ENCODE assay signal across 12 mouse cellular contexts in genomic region chr2:74714881-74715280, GRCm38 (mm10). TPM values are rescaled to one million over a fixed set of nuclear protein-coding genes. Genes with fewer than 3 reads are reported as not detected.
DNase-seq lines count a peak whose midpoint lies in the region; ATAC-seq lines count a peak whose summit lies in the region.
"Had no signal": no experiment of that assay in that cellular context is flagged by ENCODE, and none has a peak within 500 bp of the region (broad histone marks: within the 10 kb centered on the region; RNA-seq: fewer than 3 reads in every experiment).

No protein-coding gene starts in this region.

- 2% methylated on average over 14 of the region's 14 CpGs for WGBS in stomach, embryonic 16.5 days

- 0 out of 2 replicates have a peak, but pooled peaks cover 2% of the 10 kb centered on the region for H3K4me1 ChIP-seq in stomach, embryonic 16.5 days (ENCODE audit: control insufficient read depth, insufficient read depth, low read length)

- ATAC-seq in stomach, embryonic 16.5 days (ENCODE audit: insufficient read depth, low FRiP score) = no peak
- no peak for ATAC-seq in erythroid progenitor cell, adult 5-6 weeks (replicated peaks; ENCODE audit: low FRiP score, poor library complexity, severe bottlenecking)

- H3K36me3 ChIP-seq in stomach, embryonic 16.5 days (ENCODE audit: control insufficient read depth, insufficient read depth, low read length) = no peaks in the 10 kb centered on the region

- H3K27ac ChIP-seq in stomach, embryonic 16.5 days (ENCODE audit: low read length) = 0 out of 2 replicates have a peak overlapping the region, but pooled peaks have one; percentile 1

- peak; percentile 80 for DNase-seq in embryo, embryonic 11 days
- no peak for DNase-seq in embryo, embryonic 9.5 days (ENCODE audit: extremely low spot score)
- peak; percentile 65 for DNase-seq in urinary bladder, postnatal 14 days (ENCODE audit: low spot score)
- no peak for DNase-seq in urinary bladder, postnatal 36 days (ENCODE audit: low spot score in 2 of 2)
- peak; percentile 79 for DNase-seq in kidney, postnatal 10 days
- DNase-seq in thymus, postnatal 10 days (ENCODE audit: low spot score in 2 of 2) = no peak
- DNase-seq: cerebellum, adult 11-12 months; heart, adult 18-20 months; lung, adult 18-20 months had no signal

- H3K27me3 ChIP-seq in stomach, embryonic 16.5 days (ENCODE audit: control insufficient read depth, insufficient read depth, low read length) = peaks cover 89% of the 10 kb centered on the region

- no peak overlapping the region for H3K4me2 ChIP-seq in stomach, embryonic 16.5 days (ENCODE audit: low read depth, low read length)

- no peaks in the 10 kb centered on the region for H3K9me3 ChIP-seq in stomach, embryonic 16.5 days (replicated peaks; ENCODE audit: control insufficient read depth, low read length)

- no peak overlapping the region for H3K4me3 ChIP-seq in stomach, embryonic 16.5 days (replicated peaks; ENCODE audit: low read length)

- no peak overlapping the region for H3K9ac ChIP-seq in stomach, embryonic 16.5 days (ENCODE audit: low read length)

RNA-seq across cellular contexts. Expression of gene Hoxd4, which starts 3.2 kb away (rescaled TPM):
- polyA plus RNA-seq in stomach, embryonic 16.5 days (2015; fragmentation: Nextera tagmentation; extraction: Ambion mirVana) = 0.29 and 0.39 TPM in 2 replicates
- total RNA-seq in erythroid progenitor cell, adult 5-6 weeks (2015; ENCODE audit: low replicate concordance) = not detected in 2 replicates
- total RNA-seq in erythroid progenitor cell, adult 5-6 weeks (2017; ENCODE audit: low replicate concordance) = not detected in 2 replicates
- total RNA-seq: layer of hippocampus, adult 18-20 months had no signal

RNA-seq across cellular contexts. Expression of gene Hoxd3, which starts 3.2 kb away (rescaled TPM):
- polyA plus RNA-seq in stomach, embryonic 16.5 days (2015; fragmentation: Nextera tagmentation; extraction: Ambion mirVana) = 7.4 and 9.2 TPM in 2 replicates
- not detected in 2 replicates for total RNA-seq in erythroid progenitor cell, adult 5-6 weeks (2015; ENCODE audit: low replicate concordance)
- total RNA-seq in erythroid progenitor cell, adult 5-6 weeks (2017; ENCODE audit: low replicate concordance) = not detected in 2 replicates
- total RNA-seq: heart, adult 18-20 months; layer of hippocampus, adult 18-20 months had no signal

RNA-seq across cellular contexts. Expression of gene Hoxd8, which starts 10.5 kb away (rescaled TPM):
- polyA plus RNA-seq in stomach, embryonic 16.5 days (2015; fragmentation: Nextera tagmentation; extraction: Ambion mirVana) = 1.7 and 2.8 TPM in 2 replicates
- total RNA-seq in erythroid progenitor cell, adult 5-6 weeks (2015; ENCODE audit: low replicate concordance) = not detected in 2 replicates
- total RNA-seq in erythroid progenitor cell, adult 5-6 weeks (2017; ENCODE audit: low replicate concordance) = not detected in 2 replicates
- total RNA-seq: layer of hippocampus, adult 18-20 months had no signal

RNA-seq across cellular contexts. Expression of gene Gm28230, which starts 11.6 kb away (rescaled TPM):
- polyA plus RNA-seq in stomach, embryonic 16.5 days (2015; fragmentation: Nextera tagmentation; extraction: Ambion mirVana) = 0.10 and 0.13 TPM in 2 replicates
- not detected in 2 replicates for total RNA-seq in erythroid progenitor cell, adult 5-6 weeks (2015; ENCODE audit: low replicate concordance)
- not detected in 2 replicates for total RNA-seq in erythroid progenitor cell, adult 5-6 weeks (2017; ENCODE audit: low replicate concordance)
- total RNA-seq: heart, adult 18-20 months; layer of hippocampus, adult 18-20 months had no signal

RNA-seq across cellular contexts. Expression of gene Hoxd9, which starts 17.4 kb away (rescaled TPM):
- polyA plus RNA-seq in stomach, embryonic 16.5 days (2015; fragmentation: Nextera tagmentation; extraction: Ambion mirVana) = 0.41 and 0.53 TPM in 2 replicates
- total RNA-seq in erythroid progenitor cell, adult 5-6 weeks (2015; ENCODE audit: low replicate concordance) = not detected in 2 replicates
- not detected in 2 replicates for total RNA-seq in erythroid progenitor cell, adult 5-6 weeks (2017; ENCODE audit: low replicate concordance)
- total RNA-seq: layer of hippocampus, adult 18-20 months had no signal

Comparison
In these comparisons a context has a peak if more than half of its experiments do, and no peak if none do; other contexts are left out.
1. DNase-seq: peak in embryo, embryonic 11 days (single experiment), urinary bladder, postnatal 14 days (single experiment) and kidney, postnatal 10 days (single experiment); none in embryo, embryonic 9.5 days (single experiment), urinary bladder, postnatal 36 days (0 of 2) and thymus, postnatal 10 days (0 of 2).